Mouse (Mus musculus): Measurements from ENCODE around the gene Ybey. TPM values are rescaled to one million over a fixed set of nuclear protein-coding genes. Genes with fewer than 3 reads are reported as not detected.

Gene Ybey
- polyA plus RNA-seq (2016; fragmentation: Nextera tagmentation; extraction: Ambion mirVana) = 10.1 and 11.1 TPM in 2 replicates

DNA sequence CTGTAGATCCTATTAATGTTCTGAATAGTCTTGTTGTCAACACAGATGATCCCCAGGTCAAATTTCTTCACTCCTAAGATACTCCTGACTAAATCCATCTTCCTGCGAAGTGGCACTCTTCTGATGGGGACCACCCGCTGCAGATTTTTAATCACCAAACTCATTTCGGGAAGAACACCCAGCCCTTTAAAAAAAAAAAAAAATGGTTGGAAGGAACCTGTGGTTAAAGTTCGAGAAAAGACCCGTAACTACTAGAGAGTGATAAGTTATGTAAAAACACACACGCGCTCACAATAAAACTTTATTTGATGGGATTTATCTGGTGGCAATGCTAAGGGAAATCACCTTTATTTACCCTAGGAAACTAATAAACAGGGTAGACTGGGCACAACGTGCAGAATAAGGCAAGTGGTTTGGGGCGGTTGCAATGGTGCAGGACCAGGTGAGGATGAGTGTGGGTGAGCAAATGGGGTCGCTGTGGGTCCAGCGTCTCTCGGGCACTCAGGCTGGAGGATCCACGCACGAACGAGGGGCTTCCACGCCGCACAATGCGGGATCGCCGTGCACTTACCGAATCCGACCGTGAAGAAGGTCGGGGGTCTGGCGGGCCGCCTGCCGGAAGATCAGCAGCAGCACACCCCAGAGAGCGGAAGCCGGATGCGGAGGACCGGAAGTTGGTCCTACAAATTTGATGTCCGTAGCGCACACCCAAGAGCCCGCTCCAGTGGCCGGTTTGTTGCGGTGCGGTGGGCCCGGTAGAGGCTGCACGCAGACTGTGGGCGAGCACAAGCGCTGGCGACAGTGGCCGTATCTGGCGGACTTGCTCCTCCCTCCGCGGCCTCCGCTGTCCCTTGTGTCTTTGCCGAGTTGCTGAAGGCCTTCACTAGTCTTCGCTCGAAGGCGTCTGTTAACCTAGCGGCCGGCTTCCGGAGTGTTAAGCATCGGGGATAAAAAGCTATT, at the start of gene Ybey, which contains the start of gene Mcm3ap:
Ybey (minus strand) TSS at position 912 of the 960 bp plus-strand sequence.
Mcm3ap (plus strand) TSS at position 725 of the 960 bp plus-strand sequence.
- peak within 1 kb of the TSS; percentile 90 for H3K4me3 ChIP-seq
- 2% methylated on average over 55 of the region's 55 CpGs for WGBS
- peak within 1 kb of the TSS; percentile 92 for H3K27ac ChIP-seq (replicated peaks)
- peak; percentile 93 for DNase-seq (ENCODE audit: low spot score)
- H3K4me1 ChIP-seq = peaks cover 11% of the 10 kb centered on the region
- H3K9me3 ChIP-seq (replicated peaks) = no peaks in the 10 kb centered on the region
- H3K36me3 ChIP-seq = peaks cover 56% of the 10 kb centered on the region
- H3K27me3 ChIP-seq (ENCODE audit: low read depth, poor library complexity, severe bottlenecking) = no peaks in the 10 kb centered on the region

GRCm38 (mm10) chr10:76512965-76513583, 44.2 kb upstream of the Ybey start:
- no peaks in the 10 kb centered on the region for H3K27me3 ChIP-seq (ENCODE audit: low read depth, poor library complexity, severe bottlenecking)
- H3K27ac ChIP-seq (replicated peaks) = no peak overlapping the region
- 44% methylated on average over 5 of the region's 5 CpGs for WGBS
- H3K4me3 ChIP-seq = no peak overlapping the region
- peak; percentile 81 for DNase-seq (ENCODE audit: low spot score)
- H3K9me3 ChIP-seq (replicated peaks) = peaks cover 9% of the 10 kb centered on the region; the same call in 1 of the 2 replicates
- peaks cover 95% of the 10 kb centered on the region for H3K36me3 ChIP-seq
- no peaks in the 10 kb centered on the region for H3K4me1 ChIP-seq

DNA sequence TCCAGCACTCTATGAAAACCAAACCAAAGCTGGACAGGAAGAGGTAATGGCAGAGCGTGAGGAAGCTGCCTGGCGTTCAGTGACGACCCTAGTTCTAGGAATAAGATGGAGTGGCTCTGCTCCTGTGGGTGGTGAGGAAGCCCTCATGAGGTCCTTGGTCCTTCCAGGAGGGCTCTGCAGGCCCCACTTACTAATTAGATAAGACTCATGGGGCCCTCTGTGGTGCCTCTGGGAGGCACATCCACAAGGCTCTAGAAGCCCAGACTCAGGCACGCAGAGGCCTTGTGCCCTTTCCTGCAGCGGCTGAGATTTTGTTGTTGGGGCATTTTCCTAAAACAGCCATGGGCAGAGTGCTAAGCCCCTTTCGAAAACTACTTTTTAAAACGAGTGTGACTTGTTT, 37.0 kb upstream of the Ybey start:
- H3K27me3 ChIP-seq (ENCODE audit: low read depth, poor library complexity, severe bottlenecking) = no peaks in the 10 kb centered on the region
- H3K4me1 ChIP-seq = no peaks in the 10 kb centered on the region
- H3K36me3 ChIP-seq = peaks cover 94% of the 10 kb centered on the region
- 93% methylated on average over 7 of the region's 7 CpGs for WGBS
- H3K9me3 ChIP-seq (replicated peaks) = no peaks in the 10 kb centered on the region
- H3K4me3 ChIP-seq = no peak overlapping the region
- no peak overlapping the region for H3K27ac ChIP-seq (replicated peaks)
- DNase-seq (ENCODE audit: low spot score) = no peak

DNA sequence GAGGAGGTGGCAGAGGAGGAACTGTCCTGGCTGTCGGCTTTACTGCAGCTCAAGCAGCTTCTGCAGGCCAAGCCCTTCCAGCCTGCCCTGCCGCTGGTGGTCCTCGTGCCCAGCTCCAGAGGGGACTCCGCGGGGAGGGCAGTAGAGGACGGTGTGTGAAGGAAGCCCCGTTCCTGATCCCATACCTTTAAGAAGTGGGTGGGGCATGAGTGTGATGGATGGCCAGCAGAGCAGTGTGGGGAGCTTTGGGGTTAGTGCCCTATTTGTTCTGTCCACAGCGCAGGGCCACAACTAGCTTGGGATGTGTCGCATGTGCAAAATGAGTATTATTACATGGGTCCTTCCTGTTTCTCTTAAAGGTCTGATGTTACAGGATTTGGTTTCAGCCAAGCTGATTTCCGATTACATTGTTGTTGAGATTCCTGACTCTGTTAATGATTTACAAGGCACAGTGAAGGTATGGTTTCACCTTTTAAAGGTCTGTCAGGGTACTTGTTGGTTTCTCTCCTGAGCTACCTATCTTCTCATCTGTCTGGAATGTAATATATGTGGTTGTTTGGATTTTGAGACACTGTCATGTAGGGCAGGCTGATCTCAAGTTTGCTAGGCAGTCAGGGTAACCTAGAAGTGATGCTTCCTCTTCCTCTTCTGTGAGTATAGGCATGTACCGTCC, 35.5 kb upstream of the Ybey start:
- no peaks in the 10 kb centered on the region for H3K4me1 ChIP-seq
- no peaks in the 10 kb centered on the region for H3K27me3 ChIP-seq (ENCODE audit: low read depth, poor library complexity, severe bottlenecking)
- 92% methylated on average over 11 of the region's 11 CpGs for WGBS
- H3K4me3 ChIP-seq = no peak overlapping the region
- peaks cover 94% of the 10 kb centered on the region for H3K36me3 ChIP-seq
- no peak for DNase-seq (ENCODE audit: low spot score)
- no peak overlapping the region for H3K27ac ChIP-seq (replicated peaks)
- H3K9me3 ChIP-seq (replicated peaks) = no peaks in the 10 kb centered on the region

GRCm38 (mm10) chr10:76497522-76497921, 28.6 kb upstream of the Ybey start:
- Histone ChIP-seq H3K36me3 (peaks cover 96% of the 10 kb centered on the region), H3K27me3 (ENCODE audit: low read depth, poor library complexity, severe bottlenecking) (no peaks in the 10 kb centered on the region), H3K4me1 (no peaks in the 10 kb centered on the region), H3K27ac (replicated peaks) (no peak overlapping the region), H3K4me3 (no peak overlapping the region), H3K9me3 (replicated peaks) (no peaks in the 10 kb centered on the region)
- WGBS = 95% methylated on average over 4 of the region's 4 CpGs
- DNase-seq (ENCODE audit: low spot score) = no peak

GRCm38 (mm10) chr10:76496366-76496765, 27.5 kb upstream of the Ybey start:
- peaks cover 94% of the 10 kb centered on the region for H3K36me3 ChIP-seq
- no peak for DNase-seq (ENCODE audit: low spot score)
- H3K4me1 ChIP-seq = no peaks in the 10 kb centered on the region
- no peak overlapping the region for H3K4me3 ChIP-seq
- no peak overlapping the region for H3K27ac ChIP-seq (replicated peaks)
- no peaks in the 10 kb centered on the region for H3K9me3 ChIP-seq (replicated peaks)
- WGBS = 93% methylated on average over 7 of the region's 7 CpGs
- H3K27me3 ChIP-seq (ENCODE audit: low read depth, poor library complexity, severe bottlenecking) = no peaks in the 10 kb centered on the region

GRCm38 (mm10) chr10:76495501-76495900, 26.6 kb upstream of the Ybey start:
- Histone ChIP-seq H3K27me3 (ENCODE audit: low read depth, poor library complexity, severe bottlenecking) (no peaks in the 10 kb centered on the region), H3K4me3 (no peak overlapping the region), H3K27ac (replicated peaks) (no peak overlapping the region), H3K4me1 (no peaks in the 10 kb centered on the region), H3K36me3 (peaks cover 94% of the 10 kb centered on the region), H3K9me3 (replicated peaks) (no peaks in the 10 kb centered on the region)
- 95% methylated on average over 6 of the region's 6 CpGs for WGBS
- DNase-seq (ENCODE audit: low spot score) = no peak

DNA sequence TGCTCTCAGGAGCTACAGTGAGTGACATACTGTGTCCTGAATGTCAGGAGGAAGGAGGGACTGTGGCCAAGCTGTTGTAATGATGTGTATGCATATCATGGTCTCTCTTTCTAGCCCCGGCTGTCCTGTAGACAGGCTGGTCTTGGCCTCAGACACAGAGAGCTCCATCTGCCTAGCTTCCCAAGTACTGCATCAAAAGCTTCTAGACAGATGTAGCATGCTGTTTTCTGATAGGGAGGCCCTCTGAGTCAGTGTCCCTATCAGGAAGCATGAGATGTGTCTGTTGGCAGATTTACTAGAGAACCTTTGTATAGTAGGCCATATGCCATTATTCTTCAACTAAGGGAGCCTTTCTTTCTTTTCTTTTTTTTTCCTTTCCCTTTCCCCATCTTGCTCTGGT, 24.6 kb upstream of the Ybey start:
- 77% methylated on average over 1 of the region's 1 CpGs for WGBS
- peaks cover 94% of the 10 kb centered on the region for H3K36me3 ChIP-seq

DNA sequence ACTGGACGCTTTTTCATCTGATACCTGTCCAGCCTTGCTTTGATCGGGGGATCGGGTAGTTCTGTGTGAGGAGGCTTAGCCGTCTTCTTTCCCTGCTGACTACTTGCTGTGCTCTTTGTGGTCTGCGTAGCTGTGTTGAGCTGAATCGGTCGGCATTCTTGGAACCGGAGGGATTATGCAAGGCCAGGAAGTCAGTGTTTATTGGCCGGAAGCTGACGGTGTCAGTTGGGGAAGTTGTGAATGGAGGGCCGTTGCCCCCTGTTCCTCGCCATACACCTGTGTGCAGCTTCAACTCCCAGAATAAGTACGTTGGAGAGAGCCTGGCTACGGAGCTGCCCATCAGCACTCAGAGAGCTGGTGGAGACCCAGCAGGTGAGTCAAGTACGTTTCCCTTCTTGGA, 20.3 kb upstream of the Ybey start:
- Histone ChIP-seq H3K4me1 (no peaks in the 10 kb centered on the region), H3K36me3 (peaks cover 98% of the 10 kb centered on the region), H3K9me3 (replicated peaks) (no peaks in the 10 kb centered on the region), H3K27ac (replicated peaks) (no peak overlapping the region), H3K27me3 (ENCODE audit: low read depth, poor library complexity, severe bottlenecking) (no peaks in the 10 kb centered on the region), H3K4me3 (no peak overlapping the region)
- WGBS = 93% methylated on average over 15 of the region's 15 CpGs
- no peak for DNase-seq (ENCODE audit: low spot score)

More for the DNA sequence above, 24.6 kb upstream of the Ybey start:
- Histone ChIP-seq H3K4me3 (no peak overlapping the region), H3K9me3 (replicated peaks) (no peaks in the 10 kb centered on the region), H3K4me1 (no peaks in the 10 kb centered on the region), H3K27me3 (ENCODE audit: low read depth, poor library complexity, severe bottlenecking) (no peaks in the 10 kb centered on the region), H3K27ac (replicated peaks) (no peak overlapping the region)
- no peak for DNase-seq (ENCODE audit: low spot score)

DNA sequence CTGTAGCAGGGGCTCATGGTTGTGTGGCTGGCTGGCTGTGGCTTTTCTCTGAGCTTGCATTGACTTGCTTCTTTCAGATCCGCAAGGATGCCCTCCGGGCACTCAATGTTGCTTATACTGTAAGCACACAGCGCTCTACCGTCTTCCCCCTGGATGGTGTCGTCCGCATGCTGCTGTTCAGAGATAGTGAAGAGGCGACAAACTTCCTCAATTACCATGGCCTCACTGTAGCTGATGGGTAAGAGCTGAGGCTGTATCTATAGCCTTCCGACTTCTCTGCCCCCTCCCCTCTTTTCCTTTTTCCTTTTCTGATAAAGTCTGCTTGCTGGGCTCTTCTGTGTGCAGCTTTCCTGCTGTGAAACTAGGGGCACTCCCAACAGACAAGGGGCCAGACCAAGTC, 19.4 kb upstream of the Ybey start:
- Histone ChIP-seq H3K27me3 (ENCODE audit: low read depth, poor library complexity, severe bottlenecking) (no peaks in the 10 kb centered on the region), H3K4me3 (no peak overlapping the region), H3K9me3 (replicated peaks) (no peaks in the 10 kb centered on the region), H3K36me3 (peaks cover 98% of the 10 kb centered on the region), H3K4me1 (no peaks in the 10 kb centered on the region), H3K27ac (replicated peaks) (no peak overlapping the region)
- 95% methylated on average over 8 of the region's 8 CpGs for WGBS
- DNase-seq (ENCODE audit: low spot score) = no peak

GRCm38 (mm10) chr10:76486302-76486701, 17.4 kb upstream of the Ybey start:
- H3K36me3 ChIP-seq = peaks cover 100% of the 10 kb centered on the region
- no peak overlapping the region for H3K4me3 ChIP-seq
- no peaks in the 10 kb centered on the region for H3K4me1 ChIP-seq
- no peak overlapping the region for H3K27ac ChIP-seq (replicated peaks)
- WGBS = 98% methylated on average over 2 of the region's 2 CpGs
- DNase-seq (ENCODE audit: low spot score) = no peak
- H3K27me3 ChIP-seq (ENCODE audit: low read depth, poor library complexity, severe bottlenecking) = no peaks in the 10 kb centered on the region
- no peaks in the 10 kb centered on the region for H3K9me3 ChIP-seq (replicated peaks)

- Histone ChIP-seq H3K4me1 (no peaks in the 10 kb centered on the region), H3K27ac (replicated peaks) (no peak overlapping the region), H3K4me3 (no peak overlapping the region), H3K36me3 (peaks cover 98% of the 10 kb centered on the region), H3K9me3 (replicated peaks) (no peaks in the 10 kb centered on the region), H3K27me3 (ENCODE audit: low read depth, poor library complexity, severe bottlenecking) (no peaks in the 10 kb centered on the region)
- no peak for DNase-seq (ENCODE audit: low spot score)
- 91% methylated on average over 6 of the region's 6 CpGs for WGBS
Observed at GRCm38 (mm10) chr10:76481480-76481879, 12.6 kb upstream of the Ybey start.

Measured in midbrain, embryonic 10.5 days (tissue).